Mouse (Mus musculus) CH12.LX (cell line): ENCODE measurements around the gene Pde4d.

Source experiments
- CTCF ChIP-seq, 2 experiments: IDR thresholded peaks in 1 of 2; conservative IDR thresholded peaks in 1 of 2; 2 replicates each; pipeline ENCODE4 v1.5.1; 2011 to 2012; ENCODE audit warnings: low read depth in 2 of 2, low read length in 2 of 2, improper control_type of control experiment in 1 of 2, inconsistent platforms in 1 of 2, mild to moderate bottlenecking in 1 of 2, moderate library complexity in 1 of 2
- E2F4 ChIP-seq: IDR thresholded peaks from 2 replicates; pipeline ENCODE4 v1.6.1; 2011; ENCODE audit warnings: low read depth, low read length, improper control_type of control experiment; ENCODE audit not compliant: insufficient replicate concordance
- MYC ChIP-seq: IDR thresholded peaks from 2 replicates; pipeline ENCODE4 v1.6.1; 2011; ENCODE audit warnings: low read depth, mild to moderate bottlenecking, improper control_type of control experiment, low read length
- POLR2A ChIP-seq: IDR thresholded peaks from 2 replicates; pipeline ENCODE4 v1.6.1; 2011; ENCODE audit warnings: low read depth, mild to moderate bottlenecking, improper control_type of control experiment, low read length
- SIN3A ChIP-seq: IDR thresholded peaks from 2 replicates; pipeline ENCODE4 v1.6.1; 2012; ENCODE audit warnings: low read length, improper control_type of control experiment, inconsistent platforms
- ZC3H11A ChIP-seq: IDR thresholded peaks from 2 replicates; pipeline ENCODE4 v1.6.1; 2012; ENCODE audit warnings: low read depth, mild to moderate bottlenecking, inconsistent platforms, low read length, improper control_type of control experiment

GRCm38 (mm10) chr13:109229618-109230334 lies 780.0 kb downstream of the Pde4d start:
- TF ChIP-seq POLR2A (no peak), E2F4 (no peak), ZC3H11A (no peak), CTCF (conservative IDR thresholded peaks at IDR 0.05 in 1 of 2, IDR thresholded peaks at IDR 0.05 in 1 of 2; ENCODE audit: low read depth in 2 of 2, low read length in 2 of 2) (no peak), SIN3A (no peak), MYC (no peak)
